Mouse (Mus musculus) spleen, postnatal 10 days (tissue): ENCODE data around the gene Gm16368.
"Not testable (repeated sequence)": the region's sequence is repeated elsewhere in the genome, so short reads cannot be mapped to it uniquely, and the experiment has no call there.

Source experiments
- DNase-seq, 2 experiments: peaks; one replicate each; pipeline ENCODE4 v3.0.0; 2021 to 2022; ENCODE audit warnings: low spot score in 2 of 2

Gene Gm16368

GRCm38 (mm10) chr12:88083397-88083796 is at the start of gene Gm16368:
Gm16368 (plus strand) TSS chr12:88083697.
- not testable (repeated sequence) for DNase-seq

GRCm38 (mm10) chr12:88039062-88039461 is 44.4 kb upstream of the Gm16368 start:
- DNase-seq, result not testable (repeated sequence)

- DNase-seq, result not testable (repeated sequence)
Measured at GRCm38 (mm10) chr12:88039703-88040102, 43.8 kb upstream of the Gm16368 start.

GRCm38 (mm10) chr12:88045226-88045625 is 38.3 kb upstream of the Gm16368 start:
- not testable (repeated sequence) for DNase-seq
